Mouse (Mus musculus): ENCODE results near the gene Helz.

DNA sequence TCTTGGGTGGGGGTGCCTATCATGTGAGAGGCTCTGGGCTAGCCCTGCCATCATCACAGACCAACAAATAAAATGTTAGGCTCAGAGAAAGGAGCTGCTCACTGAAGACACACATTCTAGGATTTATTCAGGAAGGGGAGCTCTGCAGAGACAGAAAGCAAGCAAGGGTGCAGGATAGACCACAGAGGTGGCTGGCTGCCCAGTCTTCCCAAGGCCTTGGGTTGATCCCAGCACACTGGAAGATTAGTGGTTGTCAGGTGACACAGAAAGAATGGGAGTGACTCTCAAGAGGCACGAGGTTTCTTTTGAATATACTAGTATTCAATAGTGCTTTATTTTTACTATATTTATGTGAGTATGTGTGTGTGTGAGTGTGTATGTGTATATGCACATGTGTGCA is 26.6 kb upstream of the Helz start:
- TF ChIP-seq CTCF (IDR thresholded peaks at IDR 0.05; ENCODE audit: low read depth) (no peak), EP300 (IDR thresholded peaks at IDR 0.05; ENCODE audit: low read depth) (no peak)
